ENCODE assay signal across 19 mouse cellular contexts in genomic region chr10:80036832-80037231, GRCm38 (mm10). TPM values are rescaled to one million over a fixed set of nuclear protein-coding genes. Genes with fewer than 3 reads are reported as not detected.
DNase-seq lines count a peak whose midpoint lies in the region; ATAC-seq and TF ChIP-seq lines count a peak whose summit lies in the region.
"Had no signal": no experiment of that assay in that cellular context is flagged by ENCODE, and none has a peak within 500 bp of the region (broad histone marks: within the 10 kb centered on the region; RNA-seq: fewer than 3 reads in every experiment).

No protein-coding gene starts in this region.

- intact Hi-C loops in heart, postnatal 25 days (cut with DNase I) = no loop called here
- intact Hi-C loops in left cerebral cortex, postnatal 36 days (cut with DNase I) = no loop called here
- intact Hi-C loops in left cerebral cortex, adult 2 months (cut with DNase I) = loop anchor here (5.0 kb wide), 1 partner anchor 40 kb away; the partner anchor contains the start of gene Abca7

- no peak for TF ChIP-seq CTCF in kidney, adult 2 months (conservative IDR thresholded peaks at IDR 0.05; ENCODE audit: insufficient read depth, insufficient read length, low read depth, low read length)
- no peak for TF ChIP-seq CTCF in left cerebral cortex, adult 2 months (IDR thresholded peaks at IDR 0.05)

- no peak overlapping the region for H3K27ac ChIP-seq in heart, embryonic 12.5 days (ENCODE audit: poor library complexity, severe bottlenecking)
- H3K27ac ChIP-seq in kidney, adult 2 months (ENCODE audit: insufficient read depth, low read depth, low read length) = no peak overlapping the region
- peak overlapping the region; percentile 5 for H3K27ac ChIP-seq in brown adipose tissue, adult 24 weeks (replicated peaks; ENCODE audit: low read depth, low read length)
- no peak overlapping the region for H3K27ac ChIP-seq in left cerebral cortex, adult 2 months
- H3K27ac ChIP-seq: embryonic facial prominence, embryonic 13.5 days; intestine, embryonic 15.5 days; liver, embryonic 14.5 days; neural tube, embryonic 12.5 days had no signal

- no peak overlapping the region; the same call in 1 of the 2 replicates for H3K9ac ChIP-seq in heart, embryonic 12.5 days
- H3K9ac ChIP-seq: embryonic facial prominence, embryonic 13.5 days; intestine, embryonic 15.5 days; liver, embryonic 14.5 days; neural tube, embryonic 12.5 days had no signal

- peaks cover 48% of the 10 kb centered on the region for H3K4me1 ChIP-seq in heart, embryonic 12.5 days (replicated peaks)
- peaks cover 10% of the 10 kb centered on the region; the same call in 1 of the 2 replicates for H3K4me1 ChIP-seq in kidney, adult 2 months (ENCODE audit: control insufficient read depth, insufficient read depth, low read length)
- peaks cover 27% of the 10 kb centered on the region for H3K4me1 ChIP-seq in brown adipose tissue, adult 24 weeks (ENCODE audit: control insufficient read depth, insufficient read depth, insufficient read length, low read length)

- no peak overlapping the region for H3K4me2 ChIP-seq in heart, embryonic 12.5 days
- H3K4me2 ChIP-seq: embryonic facial prominence, embryonic 13.5 days; intestine, embryonic 15.5 days; neural tube, embryonic 12.5 days had no signal

- ATAC-seq in heart, embryonic 12.5 days (ENCODE audit: insufficient number of reproducible peaks, low FRiP score) = no peak
- ATAC-seq: activated CD4-positive, CD25-positive, alpha-beta regulatory T cell, adult 4 months; intestine, embryonic 15.5 days; Patski had no signal

- 91% methylated on average over 13 of the region's 13 CpGs for WGBS in heart, embryonic 12.5 days
- WGBS in kidney, adult 2 months = 80% methylated on average over 13 of the region's 13 CpGs

- DNase-seq in heart, adult 11 months = peak; percentile 99
- peak; percentile 64 for DNase-seq in kidney, adult 2 months
- DNase-seq in kidney, adult 8-10 months = no peak
- DNase-seq in heart, postnatal 25 days (ENCODE audit: low spot score) = peak; percentile 70
- no peak for DNase-seq in left cerebral cortex, postnatal 36 days (ENCODE audit: low spot score in 2 of 2)
- DNase-seq in left cerebral cortex, adult 2 months (ENCODE audit: extremely low spot score in 1 of 2, low spot score in 2 of 2) = no peak
- DNase-seq: adrenal gland, postnatal 25 days; B cell, adult 2 months; cerebellum, adult 8-10 months; gastrocnemius, postnatal 25 days; kidney, postnatal 4 days had no signal

- H3K4me3 ChIP-seq in heart, embryonic 12.5 days = no peak overlapping the region
- no peak overlapping the region for H3K4me3 ChIP-seq in kidney, adult 2 months (ENCODE audit: insufficient read depth, low read depth, low read length)
- no peak overlapping the region for H3K4me3 ChIP-seq in brown adipose tissue, adult 24 weeks (ENCODE audit: insufficient read depth, low read depth, low read length)
- H3K4me3 ChIP-seq in left cerebral cortex, adult 2 months = no peak overlapping the region
- H3K4me3 ChIP-seq: embryonic facial prominence, embryonic 13.5 days; intestine, embryonic 15.5 days; neural tube, embryonic 12.5 days had no signal

- TF ChIP-seq POLR2A in kidney, adult 2 months (IDR thresholded peaks at IDR 0.05; ENCODE audit: low read depth, low read length) = no peak

- H3K27me3 ChIP-seq in heart, embryonic 12.5 days (replicated peaks) = no peaks in the 10 kb centered on the region
- H3K27me3 ChIP-seq in kidney, adult 2 months (replicated peaks; ENCODE audit: control insufficient read depth, insufficient read depth, low read length) = no peaks in the 10 kb centered on the region
- H3K27me3 ChIP-seq: embryonic facial prominence, embryonic 13.5 days; intestine, embryonic 15.5 days; neural tube, embryonic 12.5 days; Patski had no signal

- peaks cover 40% of the 10 kb centered on the region for H3K36me3 ChIP-seq in heart, embryonic 12.5 days
- H3K36me3 ChIP-seq in kidney, adult 2 months (ENCODE audit: control insufficient read depth, insufficient read depth, low read length) = no peaks in the 10 kb centered on the region; the same call in 1 of the 2 replicates

- no peaks in the 10 kb centered on the region for H3K9me3 ChIP-seq in heart, embryonic 12.5 days (replicated peaks)
- H3K9me3 ChIP-seq: embryonic facial prominence, embryonic 13.5 days; intestine, embryonic 15.5 days; neural tube, embryonic 12.5 days had no signal

RNA-seq across cellular contexts. Expression of gene Polr2e, which starts 2.8 kb away (rescaled TPM):
- 132 and 135 TPM in 2 replicates for polyA plus RNA-seq in heart, embryonic 12.5 days (2016; fragmentation: Nextera tagmentation; extraction: Ambion mirVana)
- 230 and 235 TPM in 2 replicates for polyA plus RNA-seq in kidney, adult 2 months (2012; rRNA removed)
- polyA plus RNA-seq in brown adipose tissue, adult 24 weeks (2012; ENCODE audit: insufficient read depth, insufficient read length, missing spikeins) = 78.3 and 85.8 TPM in 2 replicates
- 10 to 100 TPM; 79.3 to 81.2 TPM for total RNA-seq in heart, postnatal 25 days (2021)
- 10 to 100 TPM; 69.2 to 83.6 TPM for total RNA-seq in left cerebral cortex, postnatal 36 days (2021)
- 10 to 100 TPM; 73.0 to 76.0 TPM for total RNA-seq in left cerebral cortex, adult 2 months (2021)

RNA-seq across cellular contexts. Expression of gene Gpx4, which starts 10.1 kb away (rescaled TPM):
- 677 and 717 TPM in 2 replicates for polyA plus RNA-seq in heart, embryonic 12.5 days (2016; fragmentation: Nextera tagmentation; extraction: Ambion mirVana)
- polyA plus RNA-seq in kidney, adult 2 months (2012; rRNA removed) = 1,431 and 1,557 TPM in 2 replicates
- 2,282 and 3,621 TPM in 2 replicates for polyA plus RNA-seq in brown adipose tissue, adult 24 weeks (2012; ENCODE audit: insufficient read depth, insufficient read length, missing spikeins)
- total RNA-seq in heart, postnatal 25 days (2021) = 100 to 1,000 TPM; 691 to 812 TPM
- total RNA-seq in left cerebral cortex, postnatal 36 days (2021) = 100 to 1,000 TPM; 468 to 559 TPM
- 100 to 1,000 TPM; 494 to 526 TPM for total RNA-seq in left cerebral cortex, adult 2 months (2021)

RNA-seq across cellular contexts. Expression of gene Arhgap45, which starts 20.4 kb away (rescaled TPM):
- polyA plus RNA-seq in heart, embryonic 12.5 days (2016; fragmentation: Nextera tagmentation; extraction: Ambion mirVana) = 7.5 and 8.5 TPM in 2 replicates
- polyA plus RNA-seq in kidney, adult 2 months (2012; rRNA removed) = 9.6 and 25.5 TPM in 2 replicates
- 1.8 and 2.6 TPM in 2 replicates for polyA plus RNA-seq in brown adipose tissue, adult 24 weeks (2012; ENCODE audit: insufficient read depth, insufficient read length, missing spikeins)
- total RNA-seq in heart, postnatal 25 days (2021) = 1 to 10 TPM; 4.7 to 4.9 TPM
- total RNA-seq in left cerebral cortex, postnatal 36 days (2021) = 1 to 10 TPM; 3.3 to 5.3 TPM
- 1 to 10 TPM; 3.5 TPM for total RNA-seq in left cerebral cortex, adult 2 months (2021)

RNA-seq across cellular contexts. Expression of gene Abca7, which starts 40.5 kb away (rescaled TPM):
- polyA plus RNA-seq in heart, embryonic 12.5 days (2016; fragmentation: Nextera tagmentation; extraction: Ambion mirVana) = 4.5 and 5.1 TPM in 2 replicates
- 10.6 and 11.8 TPM in 2 replicates for polyA plus RNA-seq in kidney, adult 2 months (2012; rRNA removed)
- polyA plus RNA-seq in brown adipose tissue, adult 24 weeks (2012; ENCODE audit: insufficient read depth, insufficient read length, missing spikeins) = 5.1 and 5.4 TPM in 2 replicates
- total RNA-seq in heart, postnatal 25 days (2021) = 1 to 10 TPM; 6.5 to 6.7 TPM
- 10 to 100 TPM; 10.3 to 13.0 TPM for total RNA-seq in left cerebral cortex, postnatal 36 days (2021)
- total RNA-seq in left cerebral cortex, adult 2 months (2021) = 10 to 100 TPM; 13.5 to 13.8 TPM

RNA-seq across cellular contexts. Expression of gene Cnn2, which starts 48.4 kb away (rescaled TPM):
- 302 and 307 TPM in 2 replicates for polyA plus RNA-seq in heart, embryonic 12.5 days (2016; fragmentation: Nextera tagmentation; extraction: Ambion mirVana)
- 52.3 and 55.5 TPM in 2 replicates for polyA plus RNA-seq in kidney, adult 2 months (2012; rRNA removed)
- 6.4 and 10.3 TPM in 2 replicates for polyA plus RNA-seq in brown adipose tissue, adult 24 weeks (2012; ENCODE audit: insufficient read depth, insufficient read length, missing spikeins)
- total RNA-seq in heart, postnatal 25 days (2021) = 10 to 100 TPM; 35.9 to 36.6 TPM
- total RNA-seq in left cerebral cortex, postnatal 36 days (2021) = 1 to 10 TPM; 4.7 to 7.6 TPM
- total RNA-seq in left cerebral cortex, adult 2 months (2021) = 1 to 10 TPM; 5.6 to 8.0 TPM

Comparison
In these comparisons a context has a peak if more than half of its experiments do, and no peak if none do; other contexts are left out.
1. DNase-seq: peak in heart, adult 11 months (single experiment), kidney, adult 2 months (single experiment) and heart, postnatal 25 days (single experiment); none in kidney, adult 8-10 months (0 of 2), left cerebral cortex, postnatal 36 days (0 of 2) and left cerebral cortex, adult 2 months (0 of 2).